Mouse (Mus musculus): ENCODE data around the gene Zmiz1. TPM values are rescaled to one million over a fixed set of nuclear protein-coding genes. Genes with fewer than 3 reads are reported as not detected.

Zmiz1 gene
- total and polyA plus RNA-seq, 3 experiments: 3.7 to 45.8 (median 11.1) TPM

GRCm38 (mm10) chr14:25527321-25527720, 68.3 kb downstream of the Zmiz1 start:
- peaks cover 34 to 97% of the 10 kb centered on the region in 2 experiments for H3K4me1 ChIP-seq (ENCODE audit: control insufficient read depth in 1 of 2, insufficient read depth in 2 of 2)
- peaks cover 9 to 43% of the 10 kb centered on the region in 2 experiments for H3K36me3 ChIP-seq (replicated peaks in 1 of 2; ENCODE audit: control insufficient read depth in 1 of 2, insufficient read depth in 1 of 2, low read length in 1 of 2)
- H3K27ac ChIP-seq (ENCODE audit: insufficient read depth, low read depth): peak overlapping the region; percentile 30
- no peaks in the 10 kb centered on the region for H3K9me3 ChIP-seq (replicated peaks; ENCODE audit: low read length)
- no peak overlapping the region for H3K4me3 ChIP-seq (replicated peaks in 1 of 3; ENCODE audit: low read depth in 2 of 3, low read length in 2 of 3, poor library complexity in 1 of 3)
- H3K9ac ChIP-seq (ENCODE audit: insufficient read depth, low read depth): no peak overlapping the region
- in situ Hi-C loops (cut with MboI; ENCODE audit: low pct_ligation_motif_present, low pct_unique_long_range_greater_than_20kb, low sequenced_read_pairs) (no loop called here), dilution Hi-C loops (cut with MboI; ENCODE audit: extremely low pct_ligation_motif_present, extremely low pct_unique_long_range_greater_than_20kb, low sequenced_read_pairs) (no loop called here)
- no peaks in the 10 kb centered on the region for H3K79me2 ChIP-seq (replicated peaks; ENCODE audit: control insufficient read depth, extremely low read depth, insufficient read depth, poor library complexity, severe bottlenecking)
- TF ChIP-seq IRF4 (IDR thresholded peaks at IDR 0.05; ENCODE audit: low read depth, low read length) (peak; percentile 58; the same call in 1 of the 2 replicates), RCOR1 (conservative IDR thresholded peaks at IDR 0.05; ENCODE audit: low read depth, low read length) (no peak), ETS1 (conservative IDR thresholded peaks at IDR 0.05; ENCODE audit: low read depth, low read length) (peak; percentile 18; the same call in 1 of the 2 replicates)
- H3K4me2 ChIP-seq (ENCODE audit: insufficient read depth, low read depth, poor library complexity, severe bottlenecking): no peak overlapping the region
- DNase-seq (ENCODE audit: extremely low read depth): peak; percentile 87
- no peaks in the 10 kb centered on the region for H3K27me3 ChIP-seq (replicated peaks)

GRCm38 (mm10) chr14:25530342-25530741, 71.4 kb downstream of the Zmiz1 start:
- no peaks in the 10 kb centered on the region for H3K9me3 ChIP-seq (replicated peaks; ENCODE audit: low read length)
- peaks cover 30 to 96% of the 10 kb centered on the region in 2 experiments for H3K4me1 ChIP-seq (ENCODE audit: control insufficient read depth in 1 of 2, insufficient read depth in 2 of 2)
- peak; percentile 61 for DNase-seq (ENCODE audit: extremely low read depth)
- no peak overlapping the region for H3K27ac ChIP-seq (ENCODE audit: insufficient read depth, low read depth)
- in situ Hi-C loops (cut with MboI; ENCODE audit: low pct_ligation_motif_present, low pct_unique_long_range_greater_than_20kb, low sequenced_read_pairs): no loop called here
- H3K4me3 ChIP-seq (replicated peaks in 1 of 3; ENCODE audit: low read depth in 2 of 3, low read length in 2 of 3, poor library complexity in 1 of 3): no peak overlapping the region
- H3K27me3 ChIP-seq (replicated peaks): no peaks in the 10 kb centered on the region
- H3K36me3 ChIP-seq (replicated peaks in 1 of 2; ENCODE audit: control insufficient read depth in 1 of 2, insufficient read depth in 1 of 2, low read length in 1 of 2): peaks cover 6 to 52% of the 10 kb centered on the region in 2 experiments
- TF ChIP-seq NRF1 (IDR thresholded peaks at IDR 0.05; ENCODE audit: low read depth, low read length) (0 out of 2 replicates have a peak, but pooled peaks have one; percentile 4), ELF1 (IDR thresholded peaks at IDR 0.05; ENCODE audit: low read depth, low read length) (no peak)
- H3K9ac ChIP-seq (ENCODE audit: insufficient read depth, low read depth): no peak overlapping the region
- no peaks in the 10 kb centered on the region for H3K79me2 ChIP-seq (replicated peaks; ENCODE audit: control insufficient read depth, extremely low read depth, insufficient read depth, poor library complexity, severe bottlenecking)
- no peak overlapping the region for H3K4me2 ChIP-seq (ENCODE audit: insufficient read depth, low read depth, poor library complexity, severe bottlenecking)
- dilution Hi-C loops (cut with MboI; ENCODE audit: extremely low pct_ligation_motif_present, extremely low pct_unique_long_range_greater_than_20kb, low sequenced_read_pairs): no loop called here

GRCm38 (mm10) chr14:25530815-25531214, 71.8 kb downstream of the Zmiz1 start:
- H3K4me3 ChIP-seq (replicated peaks in 1 of 3; ENCODE audit: low read depth in 2 of 3, low read length in 2 of 3, poor library complexity in 1 of 3): no peak overlapping the region
- no peak overlapping the region for H3K4me2 ChIP-seq (ENCODE audit: insufficient read depth, low read depth, poor library complexity, severe bottlenecking)
- H3K79me2 ChIP-seq (replicated peaks; ENCODE audit: control insufficient read depth, extremely low read depth, insufficient read depth, poor library complexity, severe bottlenecking): no peaks in the 10 kb centered on the region
- H3K36me3 ChIP-seq (replicated peaks in 1 of 2; ENCODE audit: control insufficient read depth in 1 of 2, insufficient read depth in 1 of 2, low read length in 1 of 2): peaks cover 6 to 52% of the 10 kb centered on the region in 2 experiments
- H3K9me3 ChIP-seq (replicated peaks; ENCODE audit: low read length): no peaks in the 10 kb centered on the region
- dilution Hi-C loops (cut with MboI; ENCODE audit: extremely low pct_ligation_motif_present, extremely low pct_unique_long_range_greater_than_20kb, low sequenced_read_pairs) (no loop called here), in situ Hi-C loops (cut with MboI; ENCODE audit: low pct_ligation_motif_present, low pct_unique_long_range_greater_than_20kb, low sequenced_read_pairs) (no loop called here)
- H3K27ac ChIP-seq (ENCODE audit: insufficient read depth, low read depth): no peak overlapping the region
- H3K4me1 ChIP-seq (ENCODE audit: control insufficient read depth in 1 of 2, insufficient read depth in 2 of 2): peaks cover 25 to 95% of the 10 kb centered on the region in 2 experiments
- H3K9ac ChIP-seq (ENCODE audit: insufficient read depth, low read depth): no peak overlapping the region
- H3K27me3 ChIP-seq (replicated peaks): no peaks in the 10 kb centered on the region
- no peak for DNase-seq (ENCODE audit: extremely low read depth)
- no peak for TF ChIP-seq TCF12 (IDR thresholded peaks at IDR 0.05; ENCODE audit: low read depth, low read length)
- TF ChIP-seq ZNF384 (IDR thresholded peaks at IDR 0.05; ENCODE audit: low read depth, low read length): no peak
- TF ChIP-seq SIN3A (IDR thresholded peaks at IDR 0.05; ENCODE audit: low read length): no peak
- no peak for TF ChIP-seq KAT2A (IDR thresholded peaks at IDR 0.05; ENCODE audit: insufficient replicate concordance, low read length)
- TF ChIP-seq BHLHE40 (IDR thresholded peaks at IDR 0.05; ENCODE audit: low read depth, low read length): no peak
- no peak for TF ChIP-seq CHD2 (IDR thresholded peaks at IDR 0.05; ENCODE audit: low read length)
- TF ChIP-seq CTCF (conservative IDR thresholded peaks at IDR 0.05 in 1 of 2, IDR thresholded peaks at IDR 0.05 in 1 of 2; ENCODE audit: low read depth in 2 of 2, low read length in 2 of 2): peak in 1 of 2 experiments; percentile 29; a peak in 1 of 4 replicates
- TF ChIP-seq CHD1 (IDR thresholded peaks at IDR 0.05; ENCODE audit: low read depth, low read length): no peak
- TF ChIP-seq RCOR1 (conservative IDR thresholded peaks at IDR 0.05; ENCODE audit: low read depth, low read length): no peak
- no peak for TF ChIP-seq UBTF (IDR thresholded peaks at IDR 0.05; ENCODE audit: low read depth, low read length)
- TF ChIP-seq MYC (IDR thresholded peaks at IDR 0.05; ENCODE audit: low read depth, low read length): no peak
- TF ChIP-seq SMC3 (IDR thresholded peaks at IDR 0.05; ENCODE audit: low read depth, low read length): peak; percentile 33
- TF ChIP-seq MAX (IDR thresholded peaks at IDR 0.05; ENCODE audit: low read length): no peak
- peak; percentile 24 for TF ChIP-seq RAD21 (IDR thresholded peaks at IDR 0.05; ENCODE audit: low read depth, low read length)
- TF ChIP-seq GABPA (IDR thresholded peaks at IDR 0.05; ENCODE audit: insufficient replicate concordance, low read depth, low read length): no peak
- no peak for TF ChIP-seq PAX5 (IDR thresholded peaks at IDR 0.05; ENCODE audit: low read length)
- TF ChIP-seq USF2 (conservative IDR thresholded peaks at IDR 0.05; ENCODE audit: low read depth, low read length): no peak
- TF ChIP-seq ETS1 (conservative IDR thresholded peaks at IDR 0.05; ENCODE audit: low read depth, low read length): peak; percentile 34; the same call in 1 of the 2 replicates
- no peak for TF ChIP-seq POLR2A (IDR thresholded peaks at IDR 0.05; ENCODE audit: low read depth, low read length)
- no peak for TF ChIP-seq USF1 (IDR thresholded peaks at IDR 0.05; ENCODE audit: low read depth, low read length)
- TF ChIP-seq ZKSCAN1 (IDR thresholded peaks at IDR 0.05; ENCODE audit: borderline replicate concordance, low read depth, low read length): no peak
- no peak for TF ChIP-seq NRF1 (IDR thresholded peaks at IDR 0.05; ENCODE audit: low read depth, low read length)
- TF ChIP-seq POLR2AphosphoS2 (IDR thresholded peaks at IDR 0.05; ENCODE audit: low read depth, low read length): no peak

All from CH12.LX (cell line).